Mouse (Mus musculus) CH12.LX (cell line): Measurements from ENCODE around the gene Gm20388.

Experiments
- CTCF ChIP-seq, 2 experiments: IDR thresholded peaks in 1 of 2; conservative IDR thresholded peaks in 1 of 2; 2 replicates each; pipeline ENCODE4 v1.5.1; 2011 to 2012; ENCODE audit warnings: low read depth in 2 of 2, low read length in 2 of 2, improper control_type of control experiment in 1 of 2, inconsistent platforms in 1 of 2, mild to moderate bottlenecking in 1 of 2, moderate library complexity in 1 of 2
- EP300 ChIP-seq: IDR thresholded peaks from 2 replicates; pipeline ENCODE4 v1.6.1; 2011; ENCODE audit warnings: low read length, improper control_type of control experiment
- GABPA ChIP-seq: IDR thresholded peaks from 2 replicates; pipeline ENCODE4 v1.6.1; 2012; ENCODE audit warnings: low read depth, low read length, improper control_type of control experiment, inconsistent platforms; ENCODE audit not compliant: insufficient replicate concordance
- MAFK ChIP-seq: IDR thresholded peaks from 2 replicates; pipeline ENCODE4 v1.6.1; 2011; ENCODE audit warnings: low read length, improper control_type of control experiment; ENCODE audit not compliant: insufficient replicate concordance
- MYC ChIP-seq: IDR thresholded peaks from 2 replicates; pipeline ENCODE4 v1.6.1; 2011; ENCODE audit warnings: low read depth, mild to moderate bottlenecking, improper control_type of control experiment, low read length
- POLR2A ChIP-seq: IDR thresholded peaks from 2 replicates; pipeline ENCODE4 v1.6.1; 2011; ENCODE audit warnings: low read depth, mild to moderate bottlenecking, improper control_type of control experiment, low read length
- RAD21 ChIP-seq: IDR thresholded peaks from 2 replicates; pipeline ENCODE4 v1.6.1; 2011; ENCODE audit warnings: low read depth, mild to moderate bottlenecking, low read length, improper control_type of control experiment, moderate library complexity
- TCF12 ChIP-seq: IDR thresholded peaks from 2 replicates; pipeline ENCODE4 v1.6.1; 2014; ENCODE audit warnings: low read depth, mild to moderate bottlenecking, inconsistent platforms, low read length, improper control_type of control experiment
- ZC3H11A ChIP-seq: IDR thresholded peaks from 2 replicates; pipeline ENCODE4 v1.6.1; 2012; ENCODE audit warnings: low read depth, mild to moderate bottlenecking, inconsistent platforms, low read length, improper control_type of control experiment

- TF ChIP-seq CTCF (conservative IDR thresholded peaks at IDR 0.05 in 1 of 2, IDR thresholded peaks at IDR 0.05 in 1 of 2; ENCODE audit: low read depth in 2 of 2, low read length in 2 of 2) (no peak), MYC (no peak), MAFK (no peak), RAD21 (no peak), EP300 (no peak), POLR2A (no peak), TCF12 (no peak), ZC3H11A (no peak), GABPA (no peak)
Observed at GRCm38 (mm10) chr8:123812227-123812626, 3901.6 kb downstream of the Gm20388 start.
